In the genomic region with DNA sequence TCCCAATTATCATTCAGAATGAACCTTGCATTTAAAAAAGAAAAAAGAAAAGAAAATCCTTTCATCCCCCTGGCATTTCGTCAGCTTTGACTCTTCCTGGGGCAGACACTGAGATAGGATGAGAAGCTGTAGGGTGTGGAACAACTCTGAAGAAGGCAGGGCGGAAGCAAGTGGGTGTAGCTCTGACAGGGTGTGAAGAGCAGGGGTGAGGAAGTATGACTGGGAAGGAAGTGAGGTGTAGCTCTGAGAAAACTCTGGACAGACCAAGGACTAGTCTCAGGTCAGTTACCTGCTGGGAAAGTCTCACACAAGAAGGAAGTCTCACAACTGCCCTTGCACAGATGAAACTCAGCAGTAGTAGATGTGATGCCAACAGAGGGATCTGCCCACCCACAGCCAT, we compare ENCODE assay signal across 16 mouse cellular contexts.
DNase-seq lines count a peak whose midpoint lies in the region; ATAC-seq lines count a peak whose summit lies in the region.
"Had no signal": no experiment of that assay in that cellular context is flagged by ENCODE, and none has a peak within 500 bp of the region (broad histone marks: within the 10 kb centered on the region; RNA-seq: fewer than 3 reads in every experiment).

No protein-coding gene starts in this region.

- no peak for DNase-seq in Muller cell, postnatal 12 days (ENCODE audit: inconsistent ontology term)
- DNase-seq in adipocyte (ENCODE audit: low spot score): no peak
- DNase-seq in lung, adult 18-20 months: no peak
- DNase-seq: adrenal gland, postnatal 10 days; cerebellum, adult 18-20 months; cerebellum, adult 9-11 months; cerebellum, postnatal 36 days; forebrain, postnatal 0 days; gastrocnemius, postnatal 14 days; heart, postnatal 4 days had no signal

- ATAC-seq in CD4-positive, CD25-positive, alpha-beta regulatory T cell, adult 4 months: peak; percentile 70
- 0 out of 2 replicates have a peak, but pooled peaks have one; percentile 14 for ATAC-seq in granulocyte monocyte progenitor cell, adult 5-6 weeks (replicated peaks; ENCODE audit: poor library complexity, severe bottlenecking)
- ATAC-seq in monocyte, adult 5-6 weeks (replicated peaks; ENCODE audit: insufficient number of reproducible peaks, low FRiP score, low TSS enrichment, poor library complexity, severe bottlenecking): peak; percentile 51; the same call in 1 of the 2 replicates
- ATAC-seq: forebrain, embryonic 13.5 days; forebrain, postnatal 0 days; intestine, embryonic 16.5 days; Patski had no signal

Comparison
In these comparisons a context has a peak if more than half of its experiments do, and no peak if none do; other contexts are left out.
1. ATAC-seq: peak in every context shown above with its lines; median percentile 70 in CD4-positive, CD25-positive, alpha-beta regulatory T cell, adult 4 months; 51 in monocyte, adult 5-6 weeks; 14 in granulocyte monocyte progenitor cell, adult 5-6 weeks.